Mouse (Mus musculus) megakaryocyte-erythroid progenitor cell, adult 5-6 weeks (primary cell): ENCODE data around the gene Rgs7. TPM values are rescaled to one million over a fixed set of nuclear protein-coding genes. Genes with fewer than 3 reads are reported as not detected.

Experiments
- ATAC-seq: replicated peaks from 2 replicates; pipeline ENCODE4 v1.8.0; 2016; ENCODE audit warnings: mild to moderate bottlenecking, inconsistent platforms; ENCODE audit not compliant: severe bottlenecking, poor library complexity, low FRiP score, low TSS enrichment
- total RNA-seq, 2 experiments: library from RNA; stranded (forward) in 1 of 2; stranded (reverse) in 1 of 2; fragments of 200-1000, 215-1000 nt in 1 of 2; fragments of >200 nt in 1 of 2; fragmentation: Nextera tagmentation in 1 of 2; gene quantifications; 2 replicates each; pipeline ENCODE4 v1.2.3; 2014 to 2017

The Rgs7 gene
- not detected in 2 replicates for total RNA-seq (2014; fragmentation: Nextera tagmentation)
- not detected in 2 replicates for total RNA-seq (2017)

GRCm38 (mm10) chr1:175491861-175492682 is at the start of gene Rgs7:
Rgs7 (minus strand) TSS chr1:175492500.
- peak; percentile 40 for ATAC-seq

GRCm38 (mm10) chr1:175540700-175541099 is 48.4 kb upstream of the Rgs7 start:
- no peak for ATAC-seq

DNA sequence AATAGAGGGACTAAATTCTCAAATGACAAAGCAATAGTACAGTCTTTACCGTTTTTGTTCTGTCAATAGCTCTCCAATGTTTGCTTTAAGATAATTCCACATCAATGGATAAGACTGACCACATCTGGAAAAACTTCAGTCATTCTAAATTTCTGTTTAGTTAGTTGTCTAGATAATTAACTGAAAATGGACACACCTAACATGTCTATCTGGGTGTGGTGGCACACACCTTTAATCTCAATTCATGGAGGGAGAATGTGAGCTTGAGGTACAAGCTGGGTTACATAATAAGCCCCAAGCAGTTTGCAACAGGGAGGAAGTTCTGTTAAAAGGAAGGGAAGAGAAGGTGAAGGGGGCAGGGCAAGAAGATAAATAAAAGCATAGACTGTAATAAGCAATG is 45.0 kb upstream of the Rgs7 start:
- ATAC-seq: peak; percentile 61

DNA sequence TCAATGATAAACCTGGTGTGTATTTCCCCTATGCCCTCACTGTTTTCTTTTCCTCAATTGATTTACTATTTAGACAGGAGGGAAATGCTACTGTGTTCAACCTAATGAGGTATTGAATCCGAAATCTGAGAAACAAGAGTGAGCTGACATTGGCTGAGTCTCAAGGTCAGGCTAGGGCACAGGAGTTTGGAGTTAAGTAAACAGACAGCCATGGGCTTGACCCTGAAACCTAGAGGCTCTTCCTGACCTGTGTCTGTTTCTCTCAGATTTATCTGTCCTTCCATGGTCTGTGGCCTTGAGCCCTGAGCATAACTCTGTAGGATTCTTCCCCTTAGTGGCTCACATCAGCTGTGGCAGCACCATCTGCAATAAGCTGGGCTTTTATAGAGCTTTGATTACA is 37.6 kb upstream of the Rgs7 start:
- no peak for ATAC-seq

DNA sequence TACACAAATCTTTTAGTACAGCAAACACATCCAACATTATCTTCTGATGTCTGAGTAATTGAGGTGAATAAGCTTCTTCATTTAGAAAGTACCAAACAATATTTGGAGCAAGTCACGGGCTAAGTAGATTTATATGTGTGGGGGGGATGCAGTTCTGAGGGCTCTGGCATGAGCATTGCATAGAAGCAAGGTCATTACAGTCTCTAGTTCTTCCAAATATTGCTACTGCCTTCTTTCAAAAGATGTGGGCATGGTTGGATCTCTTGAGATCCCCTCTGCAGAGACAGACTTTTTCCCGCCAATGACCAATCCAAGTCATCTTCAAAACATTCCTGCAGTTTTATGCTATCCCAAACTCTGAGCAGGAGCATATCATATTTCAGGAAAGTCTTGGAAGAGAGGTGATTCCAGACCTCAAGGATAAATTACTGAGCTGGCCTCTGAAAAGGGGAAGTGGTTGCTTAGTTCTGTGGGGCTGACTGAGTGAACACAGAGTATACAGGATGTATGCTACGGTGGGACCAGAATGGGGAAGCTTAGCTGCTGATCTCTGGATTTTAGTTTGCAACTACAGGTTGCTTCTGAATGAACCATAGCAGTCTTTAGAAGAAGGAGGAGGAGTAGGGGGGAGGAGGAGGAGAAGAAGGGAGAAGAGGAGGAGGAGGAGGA is 32.5 kb upstream of the Rgs7 start:
- no peak for ATAC-seq

GRCm38 (mm10) chr1:175523572-175523971 is 31.3 kb upstream of the Rgs7 start:
- ATAC-seq: no peak

DNA sequence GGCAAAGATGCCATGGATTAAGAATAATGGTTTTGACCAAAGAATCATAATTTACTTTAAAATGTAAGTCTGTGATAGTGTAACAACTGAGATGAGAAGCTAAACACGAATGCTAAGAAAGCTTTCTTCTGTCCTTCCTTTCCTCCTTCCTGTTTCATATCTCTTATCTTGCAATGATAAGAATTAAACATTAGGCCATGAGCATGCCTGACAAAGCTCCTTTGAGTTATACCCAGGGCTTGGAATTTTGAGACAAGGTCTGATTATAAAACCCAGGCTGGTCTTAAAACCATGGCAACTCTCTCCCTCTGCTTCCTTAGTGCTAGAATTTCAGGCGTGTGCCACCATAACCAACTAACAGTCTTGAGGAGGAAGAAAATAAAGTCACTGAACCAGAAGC is 22.2 kb upstream of the Rgs7 start:
- ATAC-seq: no peak

DNA sequence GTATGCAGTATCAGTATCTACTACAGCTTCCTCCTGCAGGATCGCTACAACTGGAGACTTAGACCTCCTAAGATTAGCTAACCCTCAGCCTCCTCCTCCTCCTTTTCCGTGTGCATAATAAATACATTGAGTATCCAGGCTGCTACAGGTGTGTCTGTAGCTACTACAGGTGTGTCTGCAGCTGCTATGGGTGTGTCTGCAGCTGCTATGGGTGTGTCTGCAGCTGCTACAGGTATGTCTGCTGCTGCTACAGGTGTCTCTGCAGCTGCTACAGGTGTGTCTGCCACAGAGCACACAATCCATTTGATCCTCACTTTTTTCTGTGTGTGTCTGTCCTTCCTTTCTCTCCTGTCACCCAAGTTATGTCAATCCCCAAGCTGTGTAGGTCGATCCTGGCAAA is 19.9 kb upstream of the Rgs7 start:
- ATAC-seq: no peak

GRCm38 (mm10) chr1:175509989-175510388 is 17.7 kb upstream of the Rgs7 start:
- no peak for ATAC-seq

DNA sequence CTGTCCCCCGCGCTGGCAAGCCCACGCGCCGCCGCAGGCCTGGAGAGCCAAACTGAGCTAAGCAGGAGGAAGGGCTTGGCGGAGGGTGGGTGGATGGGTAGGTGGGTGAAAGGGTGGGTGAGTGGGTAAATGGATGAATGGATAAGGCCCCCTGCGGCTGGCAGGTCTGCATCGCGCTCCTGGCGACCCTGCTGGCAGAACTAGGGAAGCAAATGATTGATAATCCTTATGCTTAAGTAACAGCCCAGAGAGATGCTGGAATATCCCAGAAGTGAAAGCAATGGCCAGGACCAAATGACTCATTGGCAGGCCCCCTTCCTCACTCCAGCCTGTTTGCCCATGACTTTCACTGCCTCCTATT is 363 bp upstream of the Rgs7 start:
- ATAC-seq: no peak

- ATAC-seq: no peak
These were observed 814 bp downstream of the Rgs7 start for GRCm38 (mm10) chr1:175491511-175491860.

DNA sequence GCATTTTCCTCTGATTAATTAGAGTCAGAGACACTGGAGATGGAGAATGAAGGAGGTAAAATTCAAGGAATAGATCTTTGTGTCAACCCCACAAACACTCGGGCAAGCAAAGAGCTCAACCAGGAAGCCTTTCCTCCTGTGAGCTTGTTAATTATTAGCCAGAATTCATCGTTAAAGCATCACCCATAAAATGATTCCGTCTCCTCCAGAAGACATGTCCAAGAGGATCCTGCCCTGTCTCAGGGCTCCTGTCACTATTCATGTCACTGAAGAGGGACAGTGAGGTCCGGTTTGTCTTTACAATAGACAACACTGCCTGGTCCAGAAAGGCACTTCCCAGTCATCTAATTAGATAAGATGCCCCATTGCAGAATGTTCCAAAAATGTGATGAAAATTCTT is 7.2 kb downstream of the Rgs7 start:
- no peak for ATAC-seq

GRCm38 (mm10) chr1:175473060-175473459 is 19.2 kb downstream of the Rgs7 start:
- no peak for ATAC-seq

GRCm38 (mm10) chr1:175469087-175469788 is 23.1 kb downstream of the Rgs7 start:
- ATAC-seq: no peak

GRCm38 (mm10) chr1:175464566-175464965 is 27.7 kb downstream of the Rgs7 start:
- ATAC-seq: no peak

- no peak for ATAC-seq
These were observed 29.9 kb downstream of the Rgs7 start for GRCm38 (mm10) chr1:175462351-175462750.

GRCm38 (mm10) chr1:175454041-175454636 is 38.2 kb downstream of the Rgs7 start:
- ATAC-seq: no peak

DNA sequence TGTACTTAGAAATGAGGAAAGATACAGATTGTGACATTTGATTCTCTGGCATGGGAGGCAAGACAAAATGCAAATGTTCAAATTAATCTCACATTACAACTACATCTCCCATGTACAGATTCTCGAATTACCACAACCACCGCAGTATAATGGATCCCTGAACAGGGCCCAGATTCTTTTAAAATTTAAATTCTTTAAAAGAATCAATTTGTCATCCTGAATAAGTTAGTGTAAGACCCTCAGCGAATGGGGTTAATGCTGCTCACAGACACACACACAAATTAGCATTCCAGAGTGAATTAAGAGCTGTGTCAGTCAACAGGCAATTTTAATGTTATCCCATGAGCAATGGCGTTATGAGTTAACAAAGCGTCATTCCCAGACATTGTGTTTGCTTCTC is 44.3 kb downstream of the Rgs7 start:
- ATAC-seq: no peak

DNA sequence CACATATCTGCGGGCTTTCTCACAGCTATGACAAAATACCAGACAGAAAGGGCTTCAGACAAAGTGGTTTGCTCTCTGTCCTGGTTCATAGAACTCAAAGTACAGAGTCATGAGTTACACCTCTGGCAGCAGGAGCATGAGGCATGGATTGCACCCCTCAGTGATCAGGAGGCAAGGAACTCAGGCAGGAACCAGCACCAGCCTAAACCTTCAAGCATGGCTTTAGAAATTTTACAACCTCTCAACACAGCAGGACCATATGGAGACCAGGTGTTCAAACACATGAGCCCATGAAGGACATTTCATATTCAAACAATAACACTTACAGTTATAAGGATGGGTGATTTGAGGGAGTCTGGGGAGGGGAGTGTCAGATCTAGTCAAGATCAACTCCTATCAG is 49.4 kb downstream of the Rgs7 start:
- ATAC-seq: no peak

DNA sequence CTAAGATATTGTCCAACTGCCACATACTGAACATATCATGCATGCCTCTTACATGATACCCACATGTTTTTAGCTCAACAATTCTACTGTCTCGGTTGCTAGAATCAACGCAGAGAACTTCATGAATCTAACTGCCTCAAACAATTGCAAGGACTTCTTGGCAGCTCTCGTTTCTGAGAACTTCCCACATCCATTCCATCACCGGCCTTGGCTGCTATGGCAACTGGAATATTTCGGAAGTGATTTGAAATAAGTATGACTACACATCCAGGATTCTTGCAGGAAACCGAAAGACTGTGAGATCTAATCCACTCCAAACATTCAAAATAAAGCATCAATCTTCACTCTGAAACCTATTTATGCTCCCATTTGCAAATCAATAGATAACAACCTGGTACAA is 50.3 kb downstream of the Rgs7 start:
- no peak for ATAC-seq
